Mouse (Mus musculus): ENCODE measurements at regions not wholly inside any gene's neighbourhood (a gene's known extent, or its start where the extent isn't known, plus 50 kb on each side); places are given as distances from the start of the nearest gene placed in this dataset.

DNA sequence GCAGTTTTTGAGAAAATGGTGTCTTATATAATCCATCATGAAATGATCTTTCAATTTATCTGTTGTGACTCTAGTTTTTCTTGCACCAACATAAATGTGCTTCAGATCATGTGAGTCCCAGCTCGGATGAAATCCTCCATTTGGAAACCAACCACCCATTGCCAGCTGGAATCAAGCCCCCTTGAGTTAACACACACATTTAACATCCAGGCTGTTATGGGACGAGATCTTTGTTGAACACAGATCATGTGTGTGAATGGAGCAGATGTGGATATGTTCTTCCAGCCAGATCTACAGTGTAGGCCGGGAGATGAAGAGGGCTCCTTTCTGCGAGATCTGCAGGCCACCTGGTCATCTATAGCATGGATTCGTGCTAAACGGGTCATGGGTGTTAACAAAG is 188.4 kb upstream of the Gimd1 start:
- DNase-seq (ENCODE audit: low spot score) (no peak), ATAC-seq (ENCODE audit: low read depth) (no peak)
- no peak overlapping the region for H3K27ac ChIP-seq (replicated peaks; ENCODE audit: low read depth, low read length)
- H3K27me3 ChIP-seq (replicated peaks; ENCODE audit: control insufficient read depth, insufficient read depth, low read length), result no peaks in the 10 kb centered on the region
- H3K4me2 ChIP-seq (ENCODE audit: low read depth, low read length), result no peak overlapping the region
- no peaks in the 10 kb centered on the region for H3K36me3 ChIP-seq (ENCODE audit: control insufficient read depth, insufficient read depth, low read length)
- H3K4me3 ChIP-seq (ENCODE audit: low read depth, low read length), result no peak overlapping the region
- WGBS, result 84% methylated on average over 6 of the region's 6 CpGs
- H3K4me1 ChIP-seq (ENCODE audit: control insufficient read depth, insufficient read depth, low read length), result no peaks in the 10 kb centered on the region
- H3K9me3 ChIP-seq (ENCODE audit: control insufficient read depth, low read length), result no peaks in the 10 kb centered on the region
- H3K9ac ChIP-seq (ENCODE audit: low read depth, low read length), result no peak overlapping the region

DNA sequence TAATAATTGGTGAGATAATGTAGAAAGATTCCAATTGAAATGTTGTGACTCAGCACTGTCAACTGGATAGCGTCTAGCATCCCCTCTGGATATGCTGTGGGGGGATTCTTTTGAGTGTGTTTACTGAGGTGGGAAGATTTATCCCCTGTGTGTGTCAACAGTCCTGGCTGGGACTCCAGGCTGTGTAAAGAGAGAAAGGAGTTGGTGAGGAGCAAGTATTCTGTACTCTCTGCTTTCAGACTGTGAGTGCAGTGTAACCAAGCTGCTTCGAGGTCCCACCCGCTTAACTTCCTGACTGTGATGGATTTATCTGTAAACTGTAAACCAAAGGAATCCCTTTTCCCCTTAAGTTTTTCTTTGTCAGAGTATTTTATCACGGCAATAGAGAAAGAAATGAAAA is 175.7 kb upstream of the Gimd1 start:
- no peaks in the 10 kb centered on the region for H3K4me1 ChIP-seq (ENCODE audit: control insufficient read depth, insufficient read depth, low read length)
- H3K4me2 ChIP-seq (ENCODE audit: low read depth, low read length), result no peak overlapping the region
- no peak for ATAC-seq (ENCODE audit: low read depth)
- H3K27ac ChIP-seq (replicated peaks; ENCODE audit: low read depth, low read length), result no peak overlapping the region
- WGBS, result 66% methylated on average over 4 of the region's 4 CpGs
- no peaks in the 10 kb centered on the region for H3K27me3 ChIP-seq (replicated peaks; ENCODE audit: control insufficient read depth, insufficient read depth, low read length)
- H3K9me3 ChIP-seq (ENCODE audit: control insufficient read depth, low read length), result no peaks in the 10 kb centered on the region
- H3K36me3 ChIP-seq (ENCODE audit: control insufficient read depth, insufficient read depth, low read length), result no peaks in the 10 kb centered on the region
- DNase-seq (ENCODE audit: low spot score), result no peak
- H3K9ac ChIP-seq (ENCODE audit: low read depth, low read length), result no peak overlapping the region
- H3K4me3 ChIP-seq (ENCODE audit: low read depth, low read length), result no peak overlapping the region

DNA sequence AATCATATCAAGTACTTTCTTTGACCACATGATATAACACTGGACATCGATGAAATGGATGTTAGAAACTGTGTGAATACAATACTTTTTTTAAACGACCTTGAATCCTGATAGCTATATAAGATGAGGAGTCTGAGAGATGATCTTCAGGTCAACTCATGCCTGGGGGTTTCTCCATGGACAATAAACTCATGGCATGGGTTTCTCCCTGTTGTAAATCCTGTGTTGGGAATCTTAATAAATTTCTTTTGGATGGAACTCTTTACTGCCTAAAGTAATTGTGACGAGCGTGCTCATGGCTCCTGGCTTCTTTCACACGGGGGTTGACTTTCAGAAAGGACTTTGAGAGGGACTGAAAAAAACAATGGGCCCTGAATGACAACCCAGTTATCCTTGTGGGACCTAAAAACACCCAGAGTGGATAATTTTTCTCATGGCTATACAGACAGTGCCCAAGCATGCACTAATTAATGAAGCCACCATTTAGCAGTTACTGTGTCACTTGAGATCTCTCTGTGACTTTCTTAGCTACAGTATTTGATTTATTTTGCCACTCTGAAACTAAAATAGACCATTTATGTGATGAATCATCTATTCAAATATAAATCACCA is 167.2 kb upstream of the Gimd1 start:
- ATAC-seq (ENCODE audit: low read depth) (no peak), DNase-seq (ENCODE audit: low spot score) (no peak)
- 76% methylated on average over 5 of the region's 5 CpGs for WGBS
- H3K27ac ChIP-seq (replicated peaks; ENCODE audit: low read depth, low read length), result no peak overlapping the region
- H3K4me2 ChIP-seq (ENCODE audit: low read depth, low read length), result no peak overlapping the region
- no peaks in the 10 kb centered on the region for H3K9me3 ChIP-seq (ENCODE audit: control insufficient read depth, low read length)
- H3K4me1 ChIP-seq (ENCODE audit: control insufficient read depth, insufficient read depth, low read length), result no peaks in the 10 kb centered on the region
- no peak overlapping the region for H3K4me3 ChIP-seq (ENCODE audit: low read depth, low read length)
- H3K36me3 ChIP-seq (ENCODE audit: control insufficient read depth, insufficient read depth, low read length), result no peaks in the 10 kb centered on the region
- no peak overlapping the region for H3K9ac ChIP-seq (ENCODE audit: low read depth, low read length)
- H3K27me3 ChIP-seq (replicated peaks; ENCODE audit: control insufficient read depth, insufficient read depth, low read length), result no peaks in the 10 kb centered on the region

DNA sequence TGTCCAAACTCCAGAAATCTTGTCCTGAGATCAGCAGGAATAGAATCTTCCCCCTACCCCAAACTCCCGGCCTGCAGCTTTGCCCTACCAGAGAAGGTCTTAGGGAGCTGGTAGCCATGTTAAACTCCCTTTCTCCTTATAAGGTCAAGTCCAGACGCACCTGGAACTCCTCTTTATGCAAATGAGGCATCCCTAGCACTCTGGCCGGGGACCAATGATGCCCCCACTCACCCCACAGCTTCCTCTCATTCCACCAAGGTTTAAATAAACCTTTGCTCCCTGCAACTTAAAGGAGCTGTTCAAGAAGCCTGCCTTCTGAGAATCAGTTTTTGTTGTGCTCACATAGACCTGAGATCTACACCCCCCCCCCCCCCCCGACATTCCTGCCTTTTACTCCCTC is 158.6 kb upstream of the Gimd1 start:
- Histone ChIP-seq H3K4me2 (ENCODE audit: low read depth, low read length) (no peak overlapping the region), H3K9ac (ENCODE audit: low read depth, low read length) (no peak overlapping the region)
- ATAC-seq (ENCODE audit: low read depth), result no peak

DNA sequence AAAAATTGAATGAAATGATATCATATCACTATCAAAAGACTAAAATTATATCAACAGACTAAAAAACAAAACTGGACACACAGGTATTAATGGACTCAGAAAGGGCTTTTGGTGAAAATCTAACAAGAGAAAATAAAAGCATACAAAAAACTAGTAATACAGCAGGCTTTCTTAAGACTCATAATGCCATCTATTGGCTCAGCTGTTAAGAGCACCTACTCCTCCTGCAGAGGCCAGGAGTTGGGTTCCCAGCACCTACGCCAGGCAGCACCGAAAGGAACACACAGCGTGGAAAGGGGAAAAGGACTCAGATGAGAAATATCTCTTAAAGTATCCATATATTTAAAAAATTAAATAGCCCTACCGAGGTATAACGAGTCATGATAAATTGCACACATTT is 151.9 kb upstream of the Gimd1 start:
- no peak overlapping the region for H3K4me3 ChIP-seq (ENCODE audit: low read depth, low read length)
- H3K27ac ChIP-seq (replicated peaks; ENCODE audit: low read depth, low read length), result no peak overlapping the region
- no peaks in the 10 kb centered on the region for H3K27me3 ChIP-seq (replicated peaks; ENCODE audit: control insufficient read depth, insufficient read depth, low read length)
- no peaks in the 10 kb centered on the region for H3K36me3 ChIP-seq (ENCODE audit: control insufficient read depth, insufficient read depth, low read length)
- ATAC-seq (ENCODE audit: low read depth) (no peak), DNase-seq (ENCODE audit: low spot score) (peak; percentile 12)
- 87% methylated on average over 5 of the region's 5 CpGs for WGBS
- no peak overlapping the region for H3K4me2 ChIP-seq (ENCODE audit: low read depth, low read length)
- no peak overlapping the region for H3K9ac ChIP-seq (ENCODE audit: low read depth, low read length)
- H3K4me1 ChIP-seq (ENCODE audit: control insufficient read depth, insufficient read depth, low read length), result no peaks in the 10 kb centered on the region
- H3K9me3 ChIP-seq (ENCODE audit: control insufficient read depth, low read length), result no peaks in the 10 kb centered on the region

More for the DNA sequence above, 158.6 kb upstream of the Gimd1 start:
- no peaks in the 10 kb centered on the region for H3K27me3 ChIP-seq (replicated peaks; ENCODE audit: control insufficient read depth, insufficient read depth, low read length)
- H3K4me3 ChIP-seq (ENCODE audit: low read depth, low read length), result no peak overlapping the region
- no peaks in the 10 kb centered on the region for H3K36me3 ChIP-seq (ENCODE audit: control insufficient read depth, insufficient read depth, low read length)
- DNase-seq (ENCODE audit: low spot score), result no peak
- no peak overlapping the region for H3K27ac ChIP-seq (replicated peaks; ENCODE audit: low read depth, low read length)
- H3K4me1 ChIP-seq (ENCODE audit: control insufficient read depth, insufficient read depth, low read length), result no peaks in the 10 kb centered on the region
- no peaks in the 10 kb centered on the region for H3K9me3 ChIP-seq (ENCODE audit: control insufficient read depth, low read length)
- 50% methylated on average over 4 of the region's 4 CpGs for WGBS

DNA sequence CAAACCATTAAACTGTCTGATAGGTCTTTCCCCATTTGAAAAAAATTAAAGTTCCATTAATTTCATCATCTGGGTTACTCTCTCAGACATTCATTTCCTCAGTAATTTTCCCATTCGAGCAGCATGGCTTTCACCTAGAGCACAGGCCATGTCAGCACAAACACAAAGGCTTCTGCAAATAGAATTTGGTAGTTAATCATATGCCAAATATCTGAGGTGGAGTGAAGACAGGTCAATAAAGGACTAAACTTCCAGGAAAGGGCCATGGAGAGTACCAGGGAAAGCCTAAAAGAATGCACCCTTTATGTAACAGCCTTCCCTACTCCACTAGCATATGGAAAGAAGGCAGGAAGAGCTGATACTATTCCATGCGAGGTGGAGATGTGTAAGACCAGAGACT is 150.3 kb upstream of the Gimd1 start:
- Histone ChIP-seq H3K36me3 (ENCODE audit: control insufficient read depth, insufficient read depth, low read length) (no peaks in the 10 kb centered on the region), H3K9me3 (ENCODE audit: control insufficient read depth, low read length) (no peaks in the 10 kb centered on the region), H3K27me3 (replicated peaks; ENCODE audit: control insufficient read depth, insufficient read depth, low read length) (no peaks in the 10 kb centered on the region), H3K27ac (replicated peaks; ENCODE audit: low read depth, low read length) (no peak overlapping the region), H3K4me1 (ENCODE audit: control insufficient read depth, insufficient read depth, low read length) (no peaks in the 10 kb centered on the region), H3K4me3 (ENCODE audit: low read depth, low read length) (no peak overlapping the region), H3K9ac (ENCODE audit: low read depth, low read length) (no peak overlapping the region), H3K4me2 (ENCODE audit: low read depth, low read length) (no peak overlapping the region)
- ATAC-seq (ENCODE audit: low read depth) (no peak), DNase-seq (ENCODE audit: low spot score) (no peak)
- 69% methylated on average over 2 of the region's 2 CpGs for WGBS

DNA sequence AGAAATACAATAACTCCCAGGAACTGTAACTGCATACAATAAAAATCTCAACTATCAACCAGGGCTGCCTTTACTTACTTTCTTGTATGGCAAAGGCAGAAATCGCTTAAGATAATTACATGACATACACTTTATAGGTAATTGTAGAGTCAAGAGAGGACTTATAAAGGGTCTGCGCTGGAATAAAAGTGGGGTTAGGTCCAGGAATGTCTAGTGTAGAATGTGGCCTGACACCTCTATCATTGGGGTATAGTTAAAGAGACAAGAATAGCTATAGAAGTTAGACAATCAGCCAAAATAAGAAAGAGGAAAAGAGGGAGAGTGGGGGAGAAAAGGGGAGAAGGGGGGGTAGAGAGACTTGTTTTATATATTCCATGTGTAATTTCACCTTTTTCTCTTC is 144.8 kb upstream of the Gimd1 start:
- DNase-seq (ENCODE audit: low spot score), result no peak
- Histone ChIP-seq H3K27me3 (replicated peaks; ENCODE audit: control insufficient read depth, insufficient read depth, low read length) (no peaks in the 10 kb centered on the region), H3K27ac (replicated peaks; ENCODE audit: low read depth, low read length) (no peak overlapping the region), H3K4me1 (ENCODE audit: control insufficient read depth, insufficient read depth, low read length) (no peaks in the 10 kb centered on the region), H3K4me3 (ENCODE audit: low read depth, low read length) (no peak overlapping the region), H3K9me3 (ENCODE audit: control insufficient read depth, low read length) (no peaks in the 10 kb centered on the region), H3K4me2 (ENCODE audit: low read depth, low read length) (no peak overlapping the region), H3K9ac (ENCODE audit: low read depth, low read length) (no peak overlapping the region), H3K36me3 (ENCODE audit: control insufficient read depth, insufficient read depth, low read length) (no peaks in the 10 kb centered on the region)
- WGBS, result 88% methylated on average over 2 of the region's 2 CpGs
- no peak for ATAC-seq (ENCODE audit: low read depth)

DNA sequence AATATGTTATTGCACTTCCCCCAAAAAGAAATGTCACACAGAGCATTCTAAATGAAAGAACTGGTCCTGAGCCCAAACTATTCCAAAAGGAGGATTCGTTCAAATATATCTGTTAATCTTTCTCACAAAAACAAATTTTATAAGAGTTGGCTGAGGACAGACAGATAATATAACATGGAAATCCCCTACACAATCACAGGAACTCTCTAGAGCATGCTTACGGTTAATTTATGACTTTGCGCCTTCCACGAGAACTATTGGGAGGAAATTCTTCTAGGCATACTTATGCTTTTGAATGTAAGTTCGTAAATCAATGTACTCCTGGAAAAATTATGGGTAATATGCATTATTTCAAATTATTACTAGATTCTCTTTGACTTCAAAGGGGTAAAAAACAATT is 144.1 kb upstream of the Gimd1 start:
- Histone ChIP-seq H3K27me3 (replicated peaks; ENCODE audit: control insufficient read depth, insufficient read depth, low read length) (no peaks in the 10 kb centered on the region), H3K9me3 (ENCODE audit: control insufficient read depth, low read length) (no peaks in the 10 kb centered on the region), H3K27ac (replicated peaks; ENCODE audit: low read depth, low read length) (no peak overlapping the region), H3K4me3 (ENCODE audit: low read depth, low read length) (no peak overlapping the region), H3K36me3 (ENCODE audit: control insufficient read depth, insufficient read depth, low read length) (no peaks in the 10 kb centered on the region), H3K9ac (ENCODE audit: low read depth, low read length) (no peak overlapping the region), H3K4me1 (ENCODE audit: control insufficient read depth, insufficient read depth, low read length) (no peaks in the 10 kb centered on the region), H3K4me2 (ENCODE audit: low read depth, low read length) (no peak overlapping the region)
- ATAC-seq (ENCODE audit: low read depth) (no peak), DNase-seq (ENCODE audit: low spot score) (no peak)
- WGBS, result 83% methylated on average over 5 of the region's 5 CpGs

DNA sequence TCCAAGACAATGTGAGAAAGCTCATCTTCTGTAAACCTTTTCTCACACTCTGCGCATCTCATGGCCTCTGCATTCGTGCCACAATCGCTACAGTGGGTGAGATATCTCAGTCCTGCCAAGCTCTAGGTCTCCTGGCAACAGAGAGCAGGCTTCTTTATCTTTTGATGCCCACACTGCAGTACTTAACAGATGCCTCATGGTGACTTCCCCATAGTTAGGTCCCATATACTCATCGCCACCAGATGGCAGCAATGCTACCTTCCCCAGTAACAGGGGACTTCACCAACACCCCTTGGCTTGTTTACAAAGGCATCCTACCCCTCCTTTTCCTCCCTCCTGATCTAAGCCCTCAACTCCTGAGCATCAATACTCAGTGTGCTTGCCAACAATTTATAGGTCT is 123.5 kb upstream of the Gimd1 start:
- no peaks in the 10 kb centered on the region for H3K27me3 ChIP-seq (replicated peaks; ENCODE audit: control insufficient read depth, insufficient read depth, low read length)
- no peak overlapping the region for H3K4me2 ChIP-seq (ENCODE audit: low read depth, low read length)
- H3K9ac ChIP-seq (ENCODE audit: low read depth, low read length), result no peak overlapping the region
- DNase-seq (ENCODE audit: low spot score) (peak; percentile 81), ATAC-seq (ENCODE audit: low read depth) (peak; percentile 79)
- H3K27ac ChIP-seq (replicated peaks; ENCODE audit: low read depth, low read length), result no peak overlapping the region
- 33% methylated on average over 4 of the region's 4 CpGs for WGBS
- no peak overlapping the region for H3K4me3 ChIP-seq (ENCODE audit: low read depth, low read length)
- H3K9me3 ChIP-seq (ENCODE audit: control insufficient read depth, low read length), result 0 out of 2 replicates have a peak, but pooled peaks cover 3% of the 10 kb centered on the region
- H3K4me1 ChIP-seq (ENCODE audit: control insufficient read depth, insufficient read depth, low read length), result no peaks in the 10 kb centered on the region
- H3K36me3 ChIP-seq (ENCODE audit: control insufficient read depth, insufficient read depth, low read length), result no peaks in the 10 kb centered on the region
